1 mouse cellular context compared by ENCODE assay signal in the genomic region with DNA sequence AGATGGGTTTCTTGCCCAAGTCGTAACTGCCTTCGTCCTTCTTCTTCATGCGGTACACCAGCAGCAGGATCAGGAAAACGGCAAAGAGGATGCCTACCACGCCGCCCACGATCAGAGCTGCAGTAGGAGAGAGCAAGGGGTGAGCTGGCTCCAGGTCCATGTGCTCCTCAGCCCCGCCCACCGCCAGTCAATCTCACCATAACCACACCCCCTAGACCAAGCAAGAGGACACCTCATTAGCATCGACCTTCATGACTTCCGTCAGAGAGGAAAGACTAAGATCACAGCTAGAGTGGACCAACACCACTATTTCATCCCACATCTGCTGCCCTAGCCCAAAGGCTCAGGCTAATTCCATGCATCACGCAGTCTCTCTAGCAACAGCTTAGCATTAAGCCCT.
TF ChIP-seq lines count a peak whose summit lies in the region.

No protein-coding gene starts in this region.

TF ChIP-seq in ES-E14, 5 proteins besides CTCF, POLR2A, EP300 and RAD21:
- TF ChIP-seq ZC3H11A (IDR thresholded peaks at IDR 0.05; ENCODE audit: borderline replicate concordance, low read depth, low read length) = no peak
- no peak for TF ChIP-seq MAFK (IDR thresholded peaks at IDR 0.05; ENCODE audit: insufficient read depth, low read depth, low read length)
- TF ChIP-seq HCFC1 (IDR thresholded peaks at IDR 0.05; ENCODE audit: borderline replicate concordance, insufficient read depth, low read length) = no peak
- no peak for TF ChIP-seq ZNF384 (IDR thresholded peaks at IDR 0.05; ENCODE audit: low read depth, low read length)
- no peak for TF ChIP-seq CHD2 (IDR thresholded peaks at IDR 0.05; ENCODE audit: low read depth, low read length)
